Mouse (Mus musculus) cerebellum, postnatal 4 days (tissue): Measurements from ENCODE around the gene Mcu.

Experiments
- DNase-seq, 2 experiments: peaks; one replicate each; pipeline ENCODE4 v3.0.0; 2022; ENCODE audit warnings: low spot score in 2 of 2, mixed read lengths in 1 of 2

The Mcu gene

DNA sequence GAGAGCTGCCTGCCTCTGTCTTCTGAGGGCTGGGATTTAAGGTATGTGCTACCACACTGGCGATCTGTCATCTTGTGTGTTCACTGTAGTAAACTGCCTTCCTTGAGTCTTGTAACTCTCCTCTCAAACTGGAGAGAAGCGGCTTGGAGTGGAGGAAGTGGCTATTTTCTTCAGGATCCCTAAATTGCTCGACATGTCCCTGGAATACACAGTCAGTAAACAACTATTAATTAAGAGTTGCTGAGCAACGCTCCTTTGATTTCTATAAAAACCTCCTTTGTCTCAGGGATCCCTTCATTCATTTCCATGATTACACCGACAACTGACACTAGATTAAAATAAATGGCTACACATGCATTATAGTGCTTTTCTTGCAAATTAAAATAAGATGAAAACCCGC is 78.4 kb downstream of the Mcu start:
- DNase-seq: no peak

DNA sequence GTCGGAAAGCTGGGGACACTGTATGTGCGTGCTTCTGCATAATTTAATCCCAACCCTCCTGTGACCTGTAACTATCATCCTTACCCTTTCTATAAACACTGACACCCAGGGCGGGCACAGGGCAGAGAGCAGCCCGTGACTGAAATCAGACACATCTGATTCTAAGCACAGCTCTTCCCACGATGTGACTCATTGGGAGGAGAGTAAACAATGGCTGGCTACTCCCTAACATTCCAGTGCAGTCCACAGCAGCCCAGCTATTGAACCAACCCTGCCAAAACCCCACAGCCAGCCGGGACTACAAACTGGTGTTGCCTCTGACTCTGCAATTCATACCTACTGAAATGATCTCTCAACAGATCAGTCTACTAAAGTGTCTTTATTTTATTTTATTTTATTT is 78.9 kb downstream of the Mcu start:
- no peak for DNase-seq

DNA sequence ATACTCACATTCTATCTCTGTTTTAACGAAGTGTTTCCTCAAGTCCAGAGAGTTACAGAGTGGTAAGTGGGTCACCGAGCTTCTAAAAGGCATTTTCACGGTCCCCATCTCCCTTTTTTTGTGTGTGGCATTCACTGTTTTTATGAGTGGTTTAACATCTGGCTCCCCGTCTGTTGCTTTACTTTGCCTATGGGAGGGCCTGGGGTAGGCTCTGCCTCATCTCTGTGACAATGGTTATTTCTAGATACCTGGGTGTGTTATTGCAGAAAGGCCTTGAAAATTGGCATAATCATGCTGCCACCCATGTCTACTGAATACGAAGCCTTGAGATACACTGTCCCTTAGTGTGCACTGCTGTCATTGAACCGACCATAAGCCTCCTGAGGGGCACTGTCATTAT is 84.2 kb downstream of the Mcu start:
- no peak for DNase-seq

DNA sequence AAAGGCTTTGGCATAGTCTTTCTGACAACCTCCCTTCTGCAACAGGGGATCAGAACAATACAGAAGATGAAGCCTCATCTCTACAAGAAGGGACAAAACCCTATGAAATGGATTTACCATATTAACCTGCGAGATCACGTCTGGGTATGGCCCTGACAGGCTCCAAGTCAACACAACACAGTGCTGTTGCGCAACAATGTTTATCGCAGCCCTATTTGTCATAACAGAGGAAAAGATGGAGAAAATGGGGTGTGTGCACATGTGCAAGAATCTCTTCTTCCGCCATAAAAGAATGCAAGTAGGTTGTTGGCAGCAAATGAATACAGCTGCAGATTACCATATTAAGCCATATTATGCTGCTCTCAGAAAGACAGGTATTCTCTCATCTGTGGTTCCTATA is 88.7 kb downstream of the Mcu start:
- no peak for DNase-seq

DNA sequence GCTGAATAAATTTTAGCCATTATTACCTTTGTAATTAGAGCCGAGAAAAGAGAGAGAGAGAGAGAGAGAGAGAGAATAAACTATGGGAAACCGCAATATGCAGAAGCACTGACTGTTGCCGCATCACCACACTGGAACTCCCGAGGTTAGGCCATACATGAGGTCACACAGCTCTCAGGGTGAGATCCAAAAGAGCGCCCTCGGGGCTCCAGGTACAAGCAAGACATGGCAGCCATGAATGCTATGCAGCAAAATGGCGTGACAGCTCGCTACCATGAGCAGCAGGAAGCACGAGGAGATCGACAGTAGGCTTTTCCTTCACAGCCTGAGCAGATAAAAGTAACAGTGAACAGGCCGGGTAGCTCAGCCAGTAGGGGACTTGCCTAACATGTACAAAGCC is 89.2 kb downstream of the Mcu start:
- DNase-seq: no peak

DNA sequence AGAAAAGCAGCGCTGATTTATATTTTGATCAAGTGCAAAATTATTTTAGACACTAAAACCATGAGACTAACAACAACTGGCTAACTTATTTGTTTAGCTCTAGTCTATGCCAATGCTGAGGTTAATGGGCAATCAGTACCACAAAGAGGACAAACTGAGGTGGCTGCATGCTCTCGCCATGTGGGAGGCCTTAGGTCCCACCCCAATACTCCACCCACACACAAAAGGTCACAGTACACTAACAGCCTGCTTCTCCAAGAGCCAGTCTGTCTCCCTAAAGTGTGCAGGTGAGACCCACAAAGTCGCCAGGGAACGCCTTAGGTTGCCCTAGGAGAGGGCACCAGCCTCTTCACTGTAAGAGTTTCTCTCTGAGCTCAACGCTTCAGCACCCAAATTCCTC is 91.8 kb downstream of the Mcu start:
- DNase-seq: no peak

DNA sequence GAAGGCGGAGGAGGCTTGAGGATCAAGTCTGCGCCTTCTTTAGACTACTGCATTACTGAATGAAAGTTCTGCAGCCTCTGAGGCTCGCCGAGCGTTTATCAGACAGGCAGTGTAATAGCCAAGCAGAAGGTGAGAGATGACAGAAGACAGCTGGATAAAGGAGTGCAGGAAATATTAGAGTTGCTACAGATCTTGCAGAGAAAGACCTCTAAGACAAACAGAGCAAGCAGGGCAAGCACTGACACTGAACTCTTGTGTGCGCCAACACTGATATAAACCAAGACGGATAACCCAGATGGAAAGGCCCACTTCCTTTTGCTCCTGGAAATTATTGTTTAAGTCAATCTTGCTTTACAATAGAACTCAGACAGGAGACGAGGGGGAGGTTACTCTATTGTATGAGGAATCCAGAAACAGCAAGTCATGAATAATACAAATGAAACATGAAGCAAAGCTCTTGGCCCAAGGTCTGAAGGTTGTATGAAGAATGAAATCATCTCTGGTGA is 92.6 kb downstream of the Mcu start:
- no peak for DNase-seq

DNA sequence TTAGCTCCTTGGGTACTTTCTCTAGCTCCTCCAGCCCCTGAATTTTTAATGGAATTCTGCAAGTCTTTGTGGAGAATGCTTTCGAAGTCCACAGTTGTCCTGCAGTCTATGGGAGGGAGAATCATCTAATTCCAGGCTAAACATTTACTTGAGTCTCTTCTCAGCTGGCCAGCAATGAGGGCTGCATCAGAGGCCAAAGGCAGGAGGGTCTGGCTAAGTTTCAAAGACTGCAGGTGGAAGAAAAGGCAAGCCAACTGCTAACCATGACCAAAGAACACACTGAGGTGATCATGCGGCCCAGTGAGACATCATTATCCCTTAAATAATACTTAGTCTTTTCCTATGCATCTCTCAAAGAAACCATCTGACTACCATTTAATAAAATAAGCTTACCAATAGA is 95.8 kb downstream of the Mcu start:
- DNase-seq: no peak

DNA sequence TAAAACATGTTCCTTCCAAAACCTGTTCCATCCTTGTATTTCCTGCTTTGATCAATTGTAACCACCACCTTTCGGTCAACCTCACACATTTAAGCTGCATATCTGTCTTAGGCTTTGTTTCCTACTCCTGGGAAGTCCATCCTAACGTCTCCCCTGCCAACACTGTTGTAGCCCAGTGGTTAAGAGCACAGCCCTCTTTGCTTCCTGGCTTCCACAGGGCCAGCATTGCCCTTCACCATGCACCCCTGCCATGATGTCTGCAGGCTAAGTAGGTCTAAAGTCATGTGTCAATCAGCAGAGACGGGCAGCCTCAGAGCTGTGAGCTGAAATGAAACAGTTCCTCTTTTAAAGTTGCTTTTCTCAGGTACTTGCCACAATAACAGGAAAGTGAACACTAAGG is 97.1 kb downstream of the Mcu start:
- DNase-seq: no peak

DNA sequence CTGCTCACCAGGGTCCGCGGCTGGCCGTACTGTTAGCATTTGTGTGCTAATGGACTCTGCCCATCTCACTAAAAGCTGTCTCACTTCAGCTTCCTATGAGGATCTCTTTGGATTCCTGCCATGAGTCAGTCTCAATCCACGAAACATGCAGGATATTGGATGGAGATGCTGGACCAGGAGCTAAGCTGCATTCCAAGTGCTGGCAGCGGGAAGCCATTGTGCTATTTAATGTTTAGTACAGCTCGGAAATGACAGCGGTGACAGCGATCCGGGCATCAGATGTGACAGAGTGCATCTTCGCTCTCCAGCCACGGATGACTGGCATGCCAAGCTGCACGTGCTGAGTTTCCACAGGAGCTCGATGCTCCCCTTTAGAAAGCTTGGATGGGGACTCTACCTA is 99.3 kb downstream of the Mcu start:
- DNase-seq: no peak

DNA sequence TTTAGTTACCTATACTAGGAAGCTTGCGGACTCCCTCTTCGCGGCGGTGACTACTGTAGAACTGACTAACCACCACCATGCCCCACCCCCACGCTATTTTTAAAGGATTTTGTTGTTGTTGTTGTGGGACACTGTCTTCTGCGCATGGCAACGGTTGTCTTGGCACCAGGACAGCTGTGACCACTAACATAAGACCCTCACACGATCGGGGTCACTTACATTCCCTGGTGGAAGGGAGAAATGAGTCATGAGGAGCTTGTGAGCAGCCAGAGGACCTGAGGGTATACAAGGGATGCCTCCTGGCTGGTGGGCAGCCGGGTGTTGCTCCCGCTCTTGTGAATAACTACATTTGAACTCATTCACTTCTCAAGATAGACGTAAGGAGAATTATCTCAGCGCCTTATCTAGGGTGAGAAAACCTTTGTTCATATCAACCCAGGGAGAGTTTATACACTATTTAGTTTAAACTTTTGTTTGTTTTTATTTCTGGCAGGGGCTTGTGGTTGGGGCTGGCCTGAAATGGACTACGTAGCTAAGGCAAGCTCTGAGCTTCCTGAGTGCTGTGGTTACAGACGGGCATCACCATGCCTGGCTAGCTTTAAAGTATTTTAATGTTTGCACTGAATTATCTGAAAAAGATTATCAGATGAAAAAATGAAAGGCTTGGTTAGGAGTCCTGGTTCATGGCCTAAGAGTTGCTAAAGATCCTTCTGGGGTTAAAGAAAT is 101.6 kb downstream of the Mcu start:
- DNase-seq: no peak

DNA sequence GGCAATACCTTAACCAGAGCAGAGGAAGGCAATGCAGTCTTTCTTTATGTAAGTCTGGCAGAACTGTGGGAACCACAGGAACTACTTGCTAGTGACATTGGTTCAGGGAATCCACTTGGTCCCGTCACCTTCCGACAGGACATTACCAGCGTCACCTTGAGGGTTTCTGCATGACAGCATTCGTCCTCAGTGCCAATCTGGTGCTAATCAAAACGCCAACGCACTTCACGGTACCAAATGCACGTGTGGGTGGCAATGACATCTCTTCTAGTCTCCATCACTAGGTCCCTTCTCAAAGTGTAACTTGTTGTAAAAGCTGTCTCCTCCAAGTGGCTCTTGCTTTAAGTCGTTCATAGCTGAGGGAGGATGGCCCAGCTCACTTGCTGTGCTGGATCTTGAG is 104.3 kb downstream of the Mcu start:
- no peak for DNase-seq

DNA sequence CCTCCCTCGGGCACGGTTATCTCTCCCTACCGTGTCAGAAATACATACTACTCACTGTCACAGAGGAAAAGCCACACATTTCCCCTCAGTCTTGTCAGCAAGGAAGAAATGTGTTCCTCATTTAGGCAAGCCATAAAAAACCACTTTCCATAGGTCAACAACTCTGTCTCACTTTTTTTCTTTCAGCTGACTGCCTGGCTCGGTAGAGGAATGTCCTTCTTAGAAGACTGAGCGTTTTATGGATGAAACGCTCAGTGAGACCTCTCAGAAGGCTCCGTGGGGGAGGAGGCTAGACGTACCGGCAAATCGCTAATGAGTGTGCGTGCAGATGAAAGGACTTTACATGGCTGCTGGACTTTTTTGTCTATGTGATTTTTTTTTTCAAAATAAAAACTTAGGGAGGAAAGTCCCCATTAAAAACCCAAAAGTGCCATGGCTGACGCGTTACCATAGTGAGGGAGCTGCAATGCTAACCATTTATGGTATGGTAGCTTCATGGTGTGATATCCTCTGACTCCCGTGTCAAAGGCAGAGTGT is 105.0 kb downstream of the Mcu start:
- DNase-seq: no peak

DNA sequence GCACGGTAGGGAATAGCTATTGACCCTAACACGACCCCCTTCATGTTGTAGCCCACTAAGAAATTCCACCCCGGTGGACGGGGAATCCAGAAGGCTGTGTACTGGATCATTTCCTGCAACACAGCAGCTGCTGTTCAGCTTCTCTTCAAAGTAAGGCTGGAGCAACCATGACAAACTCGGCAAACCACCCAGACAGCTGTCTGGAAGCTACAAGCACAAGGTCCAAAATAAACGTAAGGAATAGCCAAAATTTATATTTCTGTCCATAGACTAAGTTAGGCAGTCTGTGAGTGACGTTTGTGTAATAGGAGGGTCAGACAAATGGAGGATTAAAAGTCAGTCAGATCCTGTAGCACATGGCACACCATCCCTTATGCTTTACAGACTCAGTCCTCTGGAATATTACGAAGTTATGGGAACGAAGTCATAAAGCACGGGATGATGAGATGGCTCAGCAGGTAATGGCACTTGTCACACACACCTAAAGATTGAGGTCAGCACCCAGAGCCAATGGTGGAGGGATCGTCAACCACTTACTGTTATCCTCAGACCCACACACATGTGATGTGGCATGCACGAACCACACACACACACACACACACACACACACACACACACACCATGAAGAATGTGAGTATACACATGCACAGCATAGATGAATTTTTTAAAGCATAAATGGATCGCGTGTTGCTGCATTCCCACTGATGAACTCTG is 105.6 kb downstream of the Mcu start:
- DNase-seq: no peak

DNA sequence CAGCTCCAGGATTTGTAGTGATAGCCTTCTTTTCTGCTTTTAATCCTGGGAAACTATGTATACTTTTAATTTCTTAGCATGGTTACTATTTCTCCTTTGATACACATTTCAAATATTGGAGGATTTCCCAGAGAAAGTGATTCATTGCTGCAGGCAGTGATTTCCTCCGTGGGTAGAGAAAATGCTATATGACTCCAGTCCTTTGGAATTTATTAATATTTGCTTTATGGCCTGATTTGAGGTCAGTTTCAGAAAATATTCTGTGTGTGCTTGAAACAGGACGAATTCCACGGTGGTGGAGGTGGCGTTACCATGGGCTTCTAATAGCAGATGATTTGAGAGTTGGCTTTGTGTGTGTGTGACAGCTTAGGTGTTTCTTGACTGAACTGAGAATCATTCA is 107.3 kb downstream of the Mcu start:
- DNase-seq: no peak

DNA sequence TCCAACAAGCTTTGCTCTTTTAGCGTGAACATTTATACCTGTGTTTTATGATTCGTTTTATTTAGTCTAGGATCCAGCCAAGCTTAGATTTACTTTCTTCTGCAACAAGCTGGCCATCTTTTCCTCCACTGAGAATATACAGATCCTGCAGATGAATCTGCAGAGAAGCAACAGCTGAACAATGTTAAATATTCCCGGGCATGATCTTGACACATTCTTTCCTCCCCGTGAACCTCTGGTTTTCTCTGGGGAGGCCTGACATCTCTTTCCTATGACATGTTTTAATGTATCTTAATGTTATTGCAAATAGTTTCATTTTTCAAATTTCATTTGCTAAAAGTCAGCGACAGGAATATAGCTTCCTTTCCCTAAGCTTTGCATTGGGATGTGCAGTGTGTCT is 109.8 kb downstream of the Mcu start:
- no peak for DNase-seq

DNA sequence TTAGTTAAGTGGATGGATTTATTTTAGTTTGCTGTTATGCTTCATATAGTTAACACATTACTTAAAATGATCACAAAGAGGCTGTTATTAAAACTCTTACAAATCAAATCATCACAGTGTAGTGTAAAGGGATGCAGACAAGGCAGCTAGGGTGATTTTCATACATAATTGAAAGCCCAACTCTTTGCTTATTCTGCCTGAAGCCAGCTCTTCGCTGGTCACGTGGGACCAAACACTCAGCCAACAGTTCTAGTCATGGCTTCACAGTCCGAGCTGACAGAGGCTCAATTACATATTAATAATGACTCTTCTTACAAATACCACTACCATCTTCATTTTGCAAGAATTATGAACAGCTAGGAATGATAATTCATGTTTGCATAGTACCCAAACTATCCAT is 112.2 kb downstream of the Mcu start:
- DNase-seq: no peak

DNA sequence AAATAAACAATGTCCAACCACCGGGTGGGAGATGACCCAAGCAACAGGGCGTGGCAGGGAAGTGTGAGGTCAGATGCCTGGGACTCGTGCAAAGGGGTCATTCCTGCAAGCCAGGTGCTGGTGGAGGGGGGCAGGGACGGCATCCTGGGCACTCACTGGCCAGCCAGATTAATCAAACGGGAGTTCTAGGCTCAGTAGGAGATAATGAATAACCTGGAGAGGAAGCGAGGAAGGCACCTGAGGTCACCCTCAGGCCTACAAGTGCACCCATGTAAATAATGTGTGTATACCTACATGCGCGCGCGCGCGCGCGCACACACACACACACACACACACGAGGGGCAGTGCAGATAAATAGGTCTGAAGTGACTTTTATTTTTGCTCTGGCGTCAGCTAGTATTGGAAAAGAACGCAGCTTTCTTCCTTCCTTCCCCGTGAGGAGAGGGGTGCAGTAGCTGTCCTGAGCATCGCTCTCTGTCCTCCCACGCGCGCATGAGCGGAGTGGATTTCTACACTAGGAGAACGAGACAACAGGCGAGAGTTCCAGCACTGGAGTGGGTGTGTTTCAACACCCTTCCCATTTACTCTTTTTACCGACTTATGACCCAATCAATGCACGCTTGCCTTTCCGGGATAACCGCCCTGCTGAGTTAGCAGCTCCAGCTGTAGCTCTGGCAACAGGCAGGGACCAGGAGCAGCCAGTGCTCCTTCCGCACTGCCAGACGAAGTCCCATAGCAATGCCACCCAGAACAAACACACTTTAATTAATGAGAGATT is 112.9 kb downstream of the Mcu start:
- DNase-seq: no peak

DNA sequence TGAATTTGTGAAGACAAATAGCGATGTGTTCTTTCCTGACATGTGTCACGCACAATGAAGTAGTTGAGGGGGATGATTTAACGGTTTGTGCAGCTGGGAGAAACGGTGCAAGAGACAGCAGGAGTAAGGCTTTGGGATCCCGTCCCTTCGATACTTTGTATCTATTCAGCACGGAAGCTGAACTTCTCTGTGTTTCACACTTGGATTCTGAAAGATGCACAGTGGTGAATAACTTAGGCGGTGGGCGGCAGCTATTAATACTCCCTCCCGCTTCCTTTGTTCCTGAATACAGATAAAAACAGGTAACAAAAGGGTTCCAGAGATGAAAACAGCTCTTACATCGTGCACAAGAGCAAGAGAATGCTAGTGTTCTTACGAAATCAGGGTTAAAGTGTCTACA is 114.1 kb downstream of the Mcu start:
- DNase-seq: no peak

DNA sequence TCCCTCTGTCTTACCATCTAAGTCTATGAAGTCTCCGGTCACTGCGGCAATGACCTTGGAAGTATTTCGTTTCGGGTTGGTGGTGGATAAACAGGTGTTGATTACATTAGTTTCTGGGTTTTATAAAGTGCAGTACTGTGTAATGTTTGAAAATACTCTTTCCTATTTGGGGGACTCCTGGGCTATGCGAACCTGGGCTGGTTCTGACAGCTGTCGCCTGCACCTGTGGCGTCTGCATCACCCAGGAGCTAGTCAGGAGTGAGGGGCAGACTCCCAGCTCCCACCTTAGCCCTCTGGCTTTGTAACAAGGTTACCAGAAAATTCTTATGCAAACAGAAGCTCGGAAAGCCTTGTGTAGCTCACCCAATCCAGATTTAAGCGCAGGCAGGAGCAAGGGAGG is 114.7 kb downstream of the Mcu start:
- DNase-seq: no peak

DNA sequence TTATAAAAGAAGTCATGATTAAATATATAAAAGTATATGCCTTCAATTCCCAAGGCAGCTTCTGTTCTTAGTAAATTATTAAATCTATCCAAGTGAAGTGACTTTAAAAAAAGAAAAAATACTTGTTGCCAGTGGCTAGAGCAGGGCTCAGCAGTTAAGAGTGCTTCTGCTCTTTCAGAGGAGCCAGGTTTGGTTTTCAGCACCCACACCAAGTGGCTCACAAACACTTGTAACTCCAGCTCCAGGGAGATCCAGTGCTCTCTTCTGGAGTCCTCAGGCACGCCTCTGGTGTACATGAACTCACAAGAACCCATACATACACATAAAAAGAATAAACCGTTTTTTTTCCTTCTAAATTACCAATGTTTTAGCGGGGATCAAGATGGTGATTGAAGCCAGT is 116.3 kb downstream of the Mcu start:
- DNase-seq: no peak

DNA sequence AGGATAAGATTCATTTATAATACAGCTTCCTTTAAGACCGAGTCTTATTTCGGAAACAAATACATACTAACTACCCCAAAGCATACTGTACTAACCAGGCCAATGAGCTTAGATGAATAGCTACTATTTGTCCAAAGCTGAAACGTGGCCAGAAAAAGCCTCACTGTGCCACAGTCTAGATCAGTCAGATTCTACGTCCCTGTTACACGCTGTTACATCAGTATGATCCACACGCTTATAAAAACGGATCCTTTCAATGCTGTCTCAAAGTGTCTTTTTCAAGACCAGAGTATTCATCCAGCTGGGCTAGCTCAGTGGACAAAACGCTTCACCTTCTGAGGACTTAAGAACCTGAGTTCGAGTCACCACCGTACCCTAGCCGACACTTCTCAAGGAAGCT is 119.5 kb downstream of the Mcu start:
- DNase-seq: no peak

DNA sequence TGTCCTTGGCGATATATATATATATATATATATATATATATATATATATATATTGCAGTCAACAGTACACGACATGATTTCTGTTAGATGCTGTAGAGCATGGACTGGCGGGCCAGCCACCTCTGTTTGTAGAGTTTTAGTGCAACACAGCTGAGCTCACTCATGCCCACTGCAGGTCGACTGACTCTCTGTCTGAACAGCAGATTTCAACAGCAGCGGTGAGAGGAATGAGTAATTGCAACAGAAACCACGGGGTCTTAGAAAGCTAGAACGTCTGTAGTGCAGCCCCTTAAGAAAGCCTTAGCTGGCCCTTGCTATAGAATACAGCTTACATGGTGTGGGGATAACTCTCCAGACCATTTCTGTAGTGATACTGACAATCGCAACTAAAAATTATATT is 121.6 kb downstream of the Mcu start:
- DNase-seq: no peak
